Mouse (Mus musculus) liver, embryonic 14.5 days (tissue): ENCODE data around the gene Crhr1. TPM values are rescaled to one million over a fixed set of nuclear protein-coding genes. Genes with fewer than 3 reads are reported as not detected.

Source experiments
- ATAC-seq: fragments of 200-750 bp; cut with Nextera tagmentation; 2 replicates; pipeline ENCODE4 v1.8.0; 2017; ENCODE audit warnings: moderate number of reproducible peaks, mild to moderate bottlenecking, moderate library complexity; ENCODE audit not compliant: insufficient read depth
- DNase-seq, 3 experiments: peaks; one replicate each; pipeline ENCODE4 v3.0.0-alpha.2; 2012 to 2013; ENCODE audit warnings: low read depth in 3 of 3, low spot score in 3 of 3
- H3K27ac ChIP-seq: fragments of 300-500 bp; sonication (generic); 2 replicates; pipeline ENCODE4 v1.5.1; 2014; ENCODE audit warnings: moderate library complexity, mild to moderate bottlenecking, control low read depth, inconsistent platforms
- H3K27me3 ChIP-seq: fragments of 300-500 bp; sonication (generic); 2 replicates; pipeline ENCODE4 v1.6.1; 2014; ENCODE audit warnings: mild to moderate bottlenecking, low read length, moderate library complexity; ENCODE audit not compliant: control insufficient read depth, insufficient read depth
- H3K36me3 ChIP-seq: fragments of 300-500 bp; sonication (generic); replicated peaks from 2 replicates; pipeline ENCODE4 v1.6.1; 2014; ENCODE audit warnings: low read depth; ENCODE audit not compliant: control insufficient read depth, insufficient read depth
- H3K4me1 ChIP-seq, 2 experiments: fragments of 200-500 bp in 1 of 2; fragments of 300-500 bp in 1 of 2; sonication (generic) in 1 of 2; replicated peaks; 2 replicates each; pipeline ENCODE4 v1.6.1; 2012 to 2014; ENCODE audit warnings: antibody characterized with exemption in 1 of 2, inconsistent platforms in 1 of 2, low read length in 1 of 2; ENCODE audit not compliant: control insufficient read depth in 2 of 2, insufficient read depth in 2 of 2
- H3K4me2 ChIP-seq: fragments of 300-500 bp; sonication (generic); 2 replicates; pipeline ENCODE4 v1.6.1; 2014; ENCODE audit warnings: low read depth, mild to moderate bottlenecking, control low read depth, moderate library complexity
- H3K4me3 ChIP-seq, 2 experiments: fragments of 200-500 bp in 1 of 2; fragments of 300-500 bp in 1 of 2; sonication (generic) in 1 of 2; 2 replicates each; pipeline ENCODE4 v1.5.1; 2012 to 2014; ENCODE audit warnings: low read depth in 2 of 2, low read length in 2 of 2, mild to moderate bottlenecking in 2 of 2, control low read depth in 1 of 2, inconsistent platforms in 1 of 2, moderate library complexity in 1 of 2; ENCODE audit not compliant: insufficient read depth in 1 of 2
- H3K9ac ChIP-seq: fragments of 300-500 bp; sonication (generic); replicated peaks from 2 replicates; pipeline ENCODE4 v1.6.1; 2014; ENCODE audit warnings: mild to moderate bottlenecking, control low read depth, moderate library complexity
- H3K9me3 ChIP-seq: fragments of 300-500 bp; sonication (generic); 2 replicates; pipeline ENCODE4 v1.6.1; 2016; ENCODE audit warnings: low read length, mixed read lengths; ENCODE audit not compliant: control insufficient read depth
- CTCF ChIP-seq: IDR thresholded peaks from 2 replicates; pipeline ENCODE4 v1.5.1; 2016; ENCODE audit warnings: antibody characterized with exemption, low read depth, control low read depth
- EP300 ChIP-seq: IDR thresholded peaks from 2 replicates; pipeline ENCODE4 v1.6.1; 2016; ENCODE audit warnings: antibody characterized with exemption, low read depth
- WGBS: fragments of 180-500 bp; shearing (Covaris S2); extraction: QIAGEN DNeasy Blood & Tissue Kit; methylation state at CpG from one replicate; pipeline ENCODE4 v1.1.7; 2014; ENCODE audit not compliant: insufficient replicate concordance; 5-methylcytosine and 5-hydroxymethylcytosine counted together
- polyA plus RNA-seq, 2 experiments: library from polyadenylated mRNA; depleted of rRNA in 1 of 2; stranded (reverse) in 1 of 2; unstranded in 1 of 2; fragments of >200 nt; fragmentation: Nextera tagmentation in 1 of 2; extraction: Ambion mirVana in 1 of 2; gene quantifications; 2 replicates each; pipeline versions ENCODE4 v1.2.1 to v1.2.3; 2012 to 2014

Gene Crhr1
- polyA plus RNA-seq, 2 experiments, result not detected

- H3K27me3 ChIP-seq, result peaks cover 44% of the 10 kb centered on the region
- H3K9me3 ChIP-seq, result no peaks in the 10 kb centered on the region
- H3K4me2 ChIP-seq, result no peak overlapping the region
- no peak overlapping the region for H3K4me3 ChIP-seq
- H3K36me3 ChIP-seq, result no peaks in the 10 kb centered on the region
- TF ChIP-seq EP300 (no peak), CTCF (no peak)
- H3K27ac ChIP-seq, result no peak overlapping the region
- no peaks in the 10 kb centered on the region for H3K4me1 ChIP-seq
- DNase-seq, result no peak
- no peak overlapping the region for H3K9ac ChIP-seq
- ATAC-seq, result no peak
- WGBS, result 1% methylated on average over 47 of the region's 47 CpGs
Observed at GRCm38 (mm10) chr11:104133442-104133983, 858 bp downstream of the Crhr1 start.

- TF ChIP-seq EP300 (no peak), CTCF (no peak)
- H3K27me3 ChIP-seq, result peaks cover 11% of the 10 kb centered on the region
- no peak overlapping the region for H3K4me2 ChIP-seq
- WGBS, result 39% methylated on average over 3 of the region's 3 CpGs
- no peak overlapping the region for H3K4me3 ChIP-seq
- DNase-seq (no peak), ATAC-seq (no peak)
- H3K4me1 ChIP-seq, result no peaks in the 10 kb centered on the region
- no peak overlapping the region for H3K9ac ChIP-seq
- H3K9me3 ChIP-seq, result no peaks in the 10 kb centered on the region
- H3K36me3 ChIP-seq, result no peaks in the 10 kb centered on the region
- no peak overlapping the region for H3K27ac ChIP-seq
Observed at GRCm38 (mm10) chr11:104138976-104139375, 6.3 kb downstream of the Crhr1 start.

- H3K4me2 ChIP-seq, result no peak overlapping the region
- WGBS, result 79% methylated on average over 1 of the region's 1 CpGs
- TF ChIP-seq CTCF (no peak), EP300 (no peak)
- H3K4me3 ChIP-seq, result no peak overlapping the region
- no peaks in the 10 kb centered on the region for H3K27me3 ChIP-seq
- no peaks in the 10 kb centered on the region for H3K9me3 ChIP-seq
- no peak overlapping the region for H3K9ac ChIP-seq
- DNase-seq (no peak), ATAC-seq (no peak)
- no peaks in the 10 kb centered on the region for H3K36me3 ChIP-seq
- H3K27ac ChIP-seq, result no peak overlapping the region
- no peaks in the 10 kb centered on the region for H3K4me1 ChIP-seq
Observed at GRCm38 (mm10) chr11:104144930-104145329, 12.3 kb downstream of the Crhr1 start.

- H3K4me1 ChIP-seq, result no peaks in the 10 kb centered on the region
- TF ChIP-seq EP300 (no peak), CTCF (no peak)
- WGBS, result 47% methylated on average over 7 of the region's 7 CpGs
Observed at GRCm38 (mm10) chr11:104148787-104149186, 16.1 kb downstream of the Crhr1 start.

GRCm38 (mm10) chr11:104150911-104151310, 18.3 kb downstream of the Crhr1 start:
- H3K4me3 ChIP-seq, result no peak overlapping the region
- DNase-seq (no peak), ATAC-seq (no peak)
- no peak overlapping the region for H3K9ac ChIP-seq
- WGBS, result 61% methylated on average over 5 of the region's 5 CpGs
- no peak overlapping the region for H3K4me2 ChIP-seq
- H3K36me3 ChIP-seq, result no peaks in the 10 kb centered on the region
- no peaks in the 10 kb centered on the region for H3K4me1 ChIP-seq
- no peaks in the 10 kb centered on the region for H3K27me3 ChIP-seq
- TF ChIP-seq EP300, result no peak
- no peak for TF ChIP-seq CTCF
- H3K9me3 ChIP-seq, result no peaks in the 10 kb centered on the region
- no peak overlapping the region for H3K27ac ChIP-seq

More at GRCm38 (mm10) chr11:104148787-104149186, 16.1 kb downstream of the Crhr1 start:
- H3K27ac ChIP-seq, result no peak overlapping the region
- no peak overlapping the region for H3K4me2 ChIP-seq
- no peak overlapping the region for H3K4me3 ChIP-seq
- DNase-seq, result no peak
- H3K9me3 ChIP-seq, result no peaks in the 10 kb centered on the region
- H3K27me3 ChIP-seq, result no peaks in the 10 kb centered on the region
- no peaks in the 10 kb centered on the region for H3K36me3 ChIP-seq
- H3K9ac ChIP-seq, result no peak overlapping the region
- no peak for ATAC-seq
